Mouse (Mus musculus): Measurements from ENCODE around the gene Tmcc2. TPM values are rescaled to one million over a fixed set of nuclear protein-coding genes. Genes with fewer than 3 reads are reported as not detected.

Tmcc2 gene
- polyA plus RNA-seq, 1 experiment from 2014 or later, result 38.4 TPM

DNA sequence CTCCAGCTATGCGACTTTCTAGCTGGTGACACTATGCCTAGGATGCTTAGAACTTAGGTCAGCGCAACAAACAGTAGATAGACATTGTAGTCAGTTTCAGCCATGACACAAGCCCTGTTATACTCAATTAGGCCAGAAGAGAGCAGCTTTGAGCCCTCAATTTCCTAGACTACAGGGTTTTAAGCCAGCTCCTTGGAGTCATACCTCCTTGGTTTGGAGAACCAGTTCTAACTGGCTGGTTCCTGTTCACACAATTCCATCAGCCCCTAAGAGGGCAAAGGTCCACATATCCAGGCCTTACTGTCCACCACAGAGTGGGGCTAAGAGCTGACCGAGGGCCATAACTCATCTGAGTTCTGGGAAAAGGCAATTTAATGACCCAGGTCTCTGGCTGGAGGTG lies 78.4 kb downstream of the Tmcc2 start:
- Histone ChIP-seq H3K4me2 (no peak overlapping the region), H3K4me1 (peaks cover 17% of the 10 kb centered on the region), H3K36me3 (replicated peaks) (no peaks in the 10 kb centered on the region), H3K27ac (no peak overlapping the region), H3K27me3 (replicated peaks) (no peaks in the 10 kb centered on the region), H3K4me3 (no peak overlapping the region), H3K9ac (no peak overlapping the region), H3K9me3 (no peaks in the 10 kb centered on the region)
- no peak for ATAC-seq (replicated peaks)
- 60% methylated on average over 3 of the region's 3 CpGs for WGBS

DNA sequence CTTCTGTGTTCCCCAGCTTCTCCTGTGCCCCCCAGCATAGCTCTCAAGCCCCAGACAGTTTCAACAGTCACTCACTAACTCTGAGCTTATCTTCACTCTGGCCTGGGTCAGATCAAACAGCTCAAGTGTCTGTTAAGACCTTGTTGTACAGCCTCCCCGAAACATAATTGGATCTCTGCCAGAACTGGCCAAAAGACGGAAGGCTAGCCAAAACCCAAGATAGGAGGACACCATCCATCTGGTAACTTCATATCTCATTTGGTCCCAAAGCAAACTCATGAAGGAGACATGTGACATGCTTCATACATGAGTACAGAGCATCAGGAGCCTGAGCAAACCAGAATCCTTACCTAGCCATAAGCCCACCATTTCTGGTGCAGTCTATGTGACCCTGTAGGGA lies 79.0 kb downstream of the Tmcc2 start:
- Histone ChIP-seq H3K9me3 (no peaks in the 10 kb centered on the region), H3K27me3 (replicated peaks) (no peaks in the 10 kb centered on the region), H3K9ac (no peak overlapping the region), H3K4me3 (no peak overlapping the region), H3K27ac (no peak overlapping the region), H3K4me2 (no peak overlapping the region), H3K4me1 (peaks cover 10% of the 10 kb centered on the region), H3K36me3 (replicated peaks) (no peaks in the 10 kb centered on the region)
- no peak for ATAC-seq (replicated peaks)
- WGBS, result 45% methylated on average over 2 of the region's 2 CpGs

DNA sequence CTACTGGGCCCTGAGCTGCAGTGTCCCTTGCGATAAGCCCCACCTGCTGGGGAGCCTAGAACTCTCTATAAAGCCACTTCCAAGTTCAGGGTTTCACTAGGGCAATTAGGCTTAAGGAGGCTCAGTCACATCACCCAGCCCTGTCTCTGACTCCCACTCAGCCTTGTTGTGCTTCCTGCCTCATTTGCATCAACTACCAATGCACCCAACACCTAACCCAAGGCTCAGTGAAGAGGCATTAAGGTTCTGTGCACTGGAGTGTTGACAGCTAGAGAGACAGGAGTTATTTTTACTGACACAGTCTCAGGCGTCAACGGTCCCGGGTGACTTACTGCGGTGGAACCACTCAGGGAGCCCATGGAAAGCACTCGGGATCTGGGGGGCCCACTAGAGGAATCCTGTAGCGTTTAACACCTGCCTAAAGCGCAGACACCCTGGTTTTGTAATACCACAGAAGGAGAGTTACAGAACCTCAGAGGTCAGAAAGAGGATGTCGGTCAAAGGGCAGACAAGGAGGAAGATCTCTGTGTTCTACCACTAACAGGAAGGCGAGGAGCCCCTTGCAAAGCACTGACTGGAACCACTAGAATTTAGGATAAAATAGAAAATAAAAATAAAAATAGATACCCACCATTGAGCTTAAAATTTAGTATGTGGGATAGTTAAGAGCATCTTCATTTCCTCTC lies 79.8 kb downstream of the Tmcc2 start:
- H3K27me3 ChIP-seq (replicated peaks), result no peaks in the 10 kb centered on the region

DNA sequence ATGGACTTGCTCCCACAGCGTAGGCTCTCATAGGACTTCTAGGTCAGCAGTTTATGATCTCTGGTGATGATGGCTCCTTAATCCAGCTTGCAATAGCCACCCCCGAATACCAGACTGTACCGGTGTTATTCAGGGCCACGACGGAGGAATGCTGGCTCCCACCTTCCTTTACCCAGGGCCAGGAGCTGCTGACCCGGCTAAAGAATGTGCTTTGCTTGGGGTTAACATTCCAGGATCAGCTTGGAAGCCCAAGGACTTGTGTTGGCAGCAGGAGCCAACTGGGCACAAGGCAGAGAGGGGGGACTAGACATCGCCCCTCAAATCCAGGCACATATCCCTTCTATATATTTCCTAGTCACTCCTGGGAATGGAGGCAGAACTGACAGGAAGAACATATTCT lies 80.3 kb downstream of the Tmcc2 start:
- H3K9ac ChIP-seq, result no peak overlapping the region
- H3K27ac ChIP-seq, result no peak overlapping the region
- no peak for ATAC-seq (replicated peaks)
- 70% methylated on average over 7 of the region's 7 CpGs for WGBS
- no peak overlapping the region for H3K4me2 ChIP-seq
- H3K27me3 ChIP-seq (replicated peaks), result no peaks in the 10 kb centered on the region
- no peaks in the 10 kb centered on the region for H3K36me3 ChIP-seq (replicated peaks)
- H3K9me3 ChIP-seq, result no peaks in the 10 kb centered on the region
- H3K4me3 ChIP-seq, result no peak overlapping the region
- H3K4me1 ChIP-seq, result peaks cover 4% of the 10 kb centered on the region

More for the DNA sequence above, 79.8 kb downstream of the Tmcc2 start:
- Histone ChIP-seq H3K4me2 (no peak overlapping the region), H3K27ac (no peak overlapping the region), H3K36me3 (replicated peaks) (no peaks in the 10 kb centered on the region), H3K4me1 (peaks cover 5% of the 10 kb centered on the region), H3K4me3 (no peak overlapping the region), H3K9me3 (no peaks in the 10 kb centered on the region), H3K9ac (no peak overlapping the region)
- WGBS, result 88% methylated on average over 10 of the region's 10 CpGs
- ATAC-seq (replicated peaks), result no peak

DNA sequence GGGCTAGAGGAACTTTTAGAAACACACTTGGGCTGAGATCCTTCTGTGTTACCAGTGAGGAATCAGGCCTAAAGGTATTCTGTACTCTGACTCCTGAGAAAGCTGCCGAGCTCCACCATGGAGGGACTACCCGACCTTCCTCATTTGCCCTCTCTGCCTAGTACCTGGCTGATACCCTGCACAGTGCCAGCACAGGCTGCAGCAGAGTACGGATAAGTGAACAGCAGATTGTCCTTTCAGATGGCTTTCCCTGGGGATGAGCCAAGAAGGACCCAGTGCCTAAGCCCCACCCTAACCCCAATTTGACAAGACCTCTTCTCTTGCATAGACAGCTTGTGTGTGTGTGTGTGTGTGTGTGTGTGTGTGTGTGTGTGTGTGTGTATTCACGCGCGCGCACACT lies 82.4 kb downstream of the Tmcc2 start:
- H3K4me1 ChIP-seq, result no peaks in the 10 kb centered on the region
- no peak overlapping the region for H3K4me2 ChIP-seq
- no peak overlapping the region for H3K27ac ChIP-seq
- no peak; the same call in 1 of the 2 replicates for ATAC-seq (replicated peaks)
- no peak overlapping the region for H3K9ac ChIP-seq
- no peaks in the 10 kb centered on the region for H3K9me3 ChIP-seq
- H3K36me3 ChIP-seq (replicated peaks), result no peaks in the 10 kb centered on the region
- no peaks in the 10 kb centered on the region for H3K27me3 ChIP-seq (replicated peaks)
- no peak overlapping the region for H3K4me3 ChIP-seq
- 84% methylated on average over 7 of the region's 7 CpGs for WGBS

DNA sequence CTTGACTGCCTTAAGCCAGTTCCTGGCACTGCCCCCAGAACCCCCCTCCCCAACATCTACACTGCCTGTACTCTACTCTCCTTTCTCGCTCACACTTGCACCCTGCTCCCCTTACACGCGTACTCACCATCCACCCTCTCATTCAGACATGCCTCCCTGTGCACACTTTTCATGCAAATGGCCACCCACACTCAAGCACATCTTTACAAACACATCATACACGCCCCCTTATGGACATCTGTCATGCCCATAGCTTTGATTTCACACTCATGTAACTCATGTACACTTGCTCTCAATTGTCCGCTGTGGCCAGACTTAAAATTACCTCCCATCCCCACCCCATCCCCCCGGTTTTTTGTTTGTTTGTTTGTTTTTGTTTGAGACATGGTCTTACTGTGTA lies 83.1 kb downstream of the Tmcc2 start:
- no peak overlapping the region for H3K27ac ChIP-seq
- no peaks in the 10 kb centered on the region for H3K27me3 ChIP-seq (replicated peaks)
- H3K36me3 ChIP-seq (replicated peaks), result no peaks in the 10 kb centered on the region
- H3K4me1 ChIP-seq, result 0 out of 2 replicates have a peak, but pooled peaks cover 7% of the 10 kb centered on the region
- no peak for ATAC-seq (replicated peaks)
- no peaks in the 10 kb centered on the region for H3K9me3 ChIP-seq
- WGBS, result 82% methylated on average over 6 of the region's 6 CpGs
- no peak overlapping the region for H3K4me2 ChIP-seq
- H3K9ac ChIP-seq, result no peak overlapping the region
- no peak overlapping the region for H3K4me3 ChIP-seq

DNA sequence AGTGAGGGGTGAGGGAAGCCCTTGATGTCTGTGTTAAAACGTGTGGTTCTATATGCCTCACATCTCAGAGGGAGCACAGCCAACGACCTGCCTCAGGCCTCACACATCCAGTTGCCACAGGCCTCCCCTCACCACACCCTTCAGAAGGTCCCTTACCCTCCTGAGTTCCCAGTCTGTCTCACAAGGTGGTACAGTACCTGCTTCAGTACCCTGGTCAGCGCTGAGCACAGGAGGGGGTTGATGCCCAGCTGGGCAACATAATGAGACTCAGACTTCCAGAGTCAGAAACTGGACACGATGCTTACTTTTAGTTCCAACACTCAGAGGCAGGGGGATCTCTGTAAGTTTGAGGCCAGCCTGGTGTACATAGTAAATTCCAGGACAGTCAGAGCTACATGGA lies 84.3 kb downstream of the Tmcc2 start:
- Histone ChIP-seq H3K9ac (no peak overlapping the region), H3K4me3 (no peak overlapping the region), H3K9me3 (no peaks in the 10 kb centered on the region), H3K4me1 (peaks cover 16% of the 10 kb centered on the region), H3K4me2 (no peak overlapping the region), H3K36me3 (replicated peaks) (no peaks in the 10 kb centered on the region), H3K27me3 (replicated peaks) (no peaks in the 10 kb centered on the region), H3K27ac (no peak overlapping the region)
- ATAC-seq (replicated peaks), result no peak
- 25% methylated on average over 4 of the region's 4 CpGs for WGBS

Other genes with a start within 250 kb of the Tmcc2 start
- gene Lemd1, start 199.8 kb downstream of the Tmcc2 start, polyA plus RNA-seq (2015; fragmentation: Nextera tagmentation; extraction: Ambion mirVana), result 14.9 and 19.8 TPM in 2 replicates
- 3.7 and 3.8 TPM in 2 replicates for gene AC124108.1, start 199.8 kb downstream of the Tmcc2 start, polyA plus RNA-seq (2015; fragmentation: Nextera tagmentation; extraction: Ambion mirVana)
- gene Gm10188, start 161.5 kb downstream of the Tmcc2 start, polyA plus RNA-seq (2015; fragmentation: Nextera tagmentation; extraction: Ambion mirVana), result 0.58 TPM in 1 of 2 replicates, not detected in the other
- 10.7 and 11.5 TPM in 2 replicates for gene Klhdc8a, start 92.7 kb downstream of the Tmcc2 start, polyA plus RNA-seq (2015; fragmentation: Nextera tagmentation; extraction: Ambion mirVana)
- 26.1 and 27.9 TPM in 2 replicates for gene Nuak2, start 75.2 kb downstream of the Tmcc2 start, polyA plus RNA-seq (2015; fragmentation: Nextera tagmentation; extraction: Ambion mirVana)
- gene Dstyk, start 26.3 kb upstream of the Tmcc2 start, polyA plus RNA-seq (2015; fragmentation: Nextera tagmentation; extraction: Ambion mirVana), result 12.1 and 12.4 TPM in 2 replicates
- 46.5 and 50.3 TPM in 2 replicates for gene Rbbp5, start 86.1 kb upstream of the Tmcc2 start, polyA plus RNA-seq (2015; fragmentation: Nextera tagmentation; extraction: Ambion mirVana)
- gene Tmem81, start 114.9 kb upstream of the Tmcc2 start, polyA plus RNA-seq (2015; fragmentation: Nextera tagmentation; extraction: Ambion mirVana), result 0.99 and 1.0 TPM in 2 replicates
- 38.9 and 44.0 TPM in 2 replicates for gene Cntn2, start 152.0 kb upstream of the Tmcc2 start, polyA plus RNA-seq (2015; fragmentation: Nextera tagmentation; extraction: Ambion mirVana)

Data from midbrain, embryonic 15.5 days (tissue).